Mouse (Mus musculus) heart, adult 2 months (tissue): Measurements from ENCODE around the gene Itga1. TPM values are rescaled to one million over a fixed set of nuclear protein-coding genes. Genes with fewer than 3 reads are reported as not detected.

ENCODE experiments used
- DNase-seq, 2 experiments: peaks; one replicate each; pipeline ENCODE4 v3.0.0; 2021
- H3K27ac ChIP-seq: fragments of 200-600 bp; 2 replicates; pipeline ENCODE4 v1.8.1; 2022
- H3K27me3 ChIP-seq: fragments of 200-500 bp; 2 replicates; pipeline ENCODE4 v1.6.1; 2012; ENCODE audit warnings: mild to moderate bottlenecking, low read length, inconsistent platforms, mixed read lengths; ENCODE audit not compliant: control insufficient read depth, insufficient read depth
- H3K36me3 ChIP-seq: fragments of 200-500 bp; 2 replicates; pipeline ENCODE4 v1.6.1; 2012; ENCODE audit warnings: low read length, inconsistent platforms; ENCODE audit not compliant: control insufficient read depth, insufficient read depth
- H3K4me1 ChIP-seq: fragments of 200-500 bp; 2 replicates; pipeline ENCODE4 v1.6.1; 2011; ENCODE audit warnings: low read length; ENCODE audit not compliant: control insufficient read depth, insufficient read depth
- H3K4me3 ChIP-seq: fragments of 200-600 bp; 2 replicates; pipeline ENCODE4 v1.8.1; 2022
- H3K79me2 ChIP-seq: fragments of 200-500 bp; replicated peaks from 2 replicates; pipeline ENCODE4 v1.6.1; 2012; ENCODE audit warnings: mild to moderate bottlenecking, inconsistent platforms, low read length, moderate library complexity, mixed read lengths; ENCODE audit not compliant: control insufficient read depth, insufficient read depth
- H3K9ac ChIP-seq: fragments of 200-500 bp; 2 replicates; pipeline ENCODE4 v1.6.1; 2012; ENCODE audit warnings: low read depth, mild to moderate bottlenecking, control low read depth, inconsistent platforms, low read length, mixed read lengths
- CTCF ChIP-seq: fragments of 200-600 bp; IDR thresholded peaks from 2 replicates; pipeline ENCODE4 v1.8.1; 2022; ENCODE audit warnings: antibody characterized with exemption, mild to moderate bottlenecking, moderate library complexity
- EP300 ChIP-seq: fragments of 200-500 bp; IDR thresholded peaks from 2 replicates; pipeline ENCODE4 v1.6.1; 2011; ENCODE audit warnings: low read depth, low read length, control low read depth; ENCODE audit not compliant: insufficient read depth
- POLR2A ChIP-seq: fragments of 200-500 bp; IDR thresholded peaks from 2 replicates; pipeline ENCODE4 v1.6.1; 2011; ENCODE audit warnings: mild to moderate bottlenecking, low read depth, low read length, control low read depth; ENCODE audit not compliant: insufficient read depth
- WGBS: fragments of 180-500 bp; shearing (Covaris S2); methylation state at CpG from one replicate; pipeline ENCODE4 v1.1.7; 2018; 5-methylcytosine and 5-hydroxymethylcytosine counted together
- intact Hi-C: fragments of 180-260 bp; cut with DNase I; formaldehyde crosslinking; loops from one replicate; pipeline ENCODE4 v1.15.1; 2025
- polyA plus RNA-seq: library from polyadenylated mRNA; depleted of rRNA; stranded (reverse); fragments of >200 nt; gene quantifications from 2 replicates; pipeline ENCODE4 v1.2.3, GENCODE M21; 2012; rRNA removed
- total RNA-seq, 2 experiments: library from RNA; stranded (reverse); gene quantifications; 2 replicates each; pipeline ENCODE4 v1.2.3; 2021

Gene Itga1
- total and polyA plus RNA-seq, 3 experiments = 6.8 to 34.8 (median 34.8) TPM

- Histone ChIP-seq H3K4me1 (no peaks in the 10 kb centered on the region), H3K9ac (no peak overlapping the region), H3K27ac (no peak overlapping the region), H3K4me3 (no peak overlapping the region), H3K36me3 (no peaks in the 10 kb centered on the region), H3K27me3 (no peaks in the 10 kb centered on the region), H3K79me2 (no peaks in the 10 kb centered on the region)
- TF ChIP-seq POLR2A (no peak), CTCF (no peak), EP300 (no peak)
- intact Hi-C loops = no loop called here
- WGBS = 83% methylated on average over 4 of the region's 4 CpGs
- no peak for DNase-seq
Observed at GRCm38 (mm10) chr13:114907876-114908275, 193.9 kb downstream of the Itga1 start.

Other genes starting within 250 kb of the Itga1 start
- 1 to 10 TPM; 1.3 TPM for gene Itga2, start 169.9 kb downstream of the Itga1 start, total RNA-seq
- 0.21 and 0.29 TPM in 2 replicates for gene Itga2, start 169.9 kb downstream of the Itga1 start, polyA plus RNA-seq
- gene Pelo, start 11.8 kb downstream of the Itga1 start, total RNA-seq = 10 to 100 TPM; 15.6 to 18.0 TPM
- 16.1 and 16.5 TPM in 2 replicates for gene Pelo, start 11.8 kb downstream of the Itga1 start, polyA plus RNA-seq
- 10 to 100 TPM in 1 of 2 experiments, 1 to 10 TPM in 1; 7.8 to 10.5 TPM for gene Gm49395, start within 50 bp of the Itga1 start, total RNA-seq
- gene Gm49395, start within 50 bp of the Itga1 start, polyA plus RNA-seq = 0.64 and 2.4 TPM in 2 replicates